Mouse (Mus musculus) midbrain, embryonic 11.5 days (tissue): Measurements from ENCODE around the gene Blm. TPM values are rescaled to one million over a fixed set of nuclear protein-coding genes. Genes with fewer than 3 reads are reported as not detected.

ENCODE experiments used
- ATAC-seq: fragments of 200-750 bp; cut with Nextera tagmentation; 2 replicates; pipeline ENCODE4 v1.8.0; 2017; ENCODE audit warnings: moderate TSS enrichment, moderate library complexity; ENCODE audit not compliant: low FRiP score
- DNase-seq: peaks from one replicate; pipeline ENCODE4 v3.0.0; 2015; ENCODE audit warnings: low spot score; ENCODE audit errors: missing footprints
- H3K27ac ChIP-seq: fragments of 300-500 bp; sonication (generic); 2 replicates; pipeline ENCODE4 v1.5.1; 2014; ENCODE audit warnings: low read depth, low read length
- H3K27me3 ChIP-seq: fragments of 300-500 bp; sonication (generic); 2 replicates; pipeline ENCODE4 v1.6.1; 2014; ENCODE audit warnings: mild to moderate bottlenecking, low read length, moderate library complexity, mixed read lengths; ENCODE audit not compliant: control insufficient read depth, insufficient read depth
- H3K36me3 ChIP-seq: fragments of 300-500 bp; sonication (generic); 2 replicates; pipeline ENCODE4 v1.6.1; 2014; ENCODE audit warnings: mild to moderate bottlenecking, low read length, moderate library complexity, mixed read lengths; ENCODE audit not compliant: control insufficient read depth, insufficient read depth
- H3K4me1 ChIP-seq: fragments of 300-500 bp; sonication (generic); 2 replicates; pipeline ENCODE4 v1.6.1; 2014; ENCODE audit warnings: low read length; ENCODE audit not compliant: control insufficient read depth, insufficient read depth
- H3K4me2 ChIP-seq: fragments of 300-500 bp; sonication (generic); 2 replicates; pipeline ENCODE4 v1.6.1; 2014; ENCODE audit warnings: mild to moderate bottlenecking, moderate library complexity
- H3K4me3 ChIP-seq: fragments of 300-500 bp; sonication (generic); 2 replicates; pipeline ENCODE4 v1.5.1; 2014; ENCODE audit warnings: low read depth, low read length
- H3K9ac ChIP-seq: fragments of 300-500 bp; sonication (generic); 2 replicates; pipeline ENCODE4 v1.6.1; 2014; ENCODE audit warnings: low read length
- H3K9me3 ChIP-seq: fragments of 300-500 bp; sonication (generic); 2 replicates; pipeline ENCODE4 v1.6.1; 2016; ENCODE audit warnings: low read length; ENCODE audit not compliant: control insufficient read depth
- WGBS: fragments of 180-500 bp; shearing (Covaris S2); extraction: QIAGEN DNeasy Blood & Tissue Kit; methylation state at CpG from one replicate; pipeline ENCODE4 v1.1.7; 2014; 5-methylcytosine and 5-hydroxymethylcytosine counted together
- polyA plus RNA-seq: library from polyadenylated mRNA; unstranded; fragments of >200 nt; fragmentation: Nextera tagmentation; extraction: Ambion mirVana; gene quantifications from 2 replicates; pipeline ENCODE4 v1.2.1, GENCODE M21; 2014

The Blm gene
- polyA plus RNA-seq, 1 experiment from 2014 or later = 38.1 TPM

DNA sequence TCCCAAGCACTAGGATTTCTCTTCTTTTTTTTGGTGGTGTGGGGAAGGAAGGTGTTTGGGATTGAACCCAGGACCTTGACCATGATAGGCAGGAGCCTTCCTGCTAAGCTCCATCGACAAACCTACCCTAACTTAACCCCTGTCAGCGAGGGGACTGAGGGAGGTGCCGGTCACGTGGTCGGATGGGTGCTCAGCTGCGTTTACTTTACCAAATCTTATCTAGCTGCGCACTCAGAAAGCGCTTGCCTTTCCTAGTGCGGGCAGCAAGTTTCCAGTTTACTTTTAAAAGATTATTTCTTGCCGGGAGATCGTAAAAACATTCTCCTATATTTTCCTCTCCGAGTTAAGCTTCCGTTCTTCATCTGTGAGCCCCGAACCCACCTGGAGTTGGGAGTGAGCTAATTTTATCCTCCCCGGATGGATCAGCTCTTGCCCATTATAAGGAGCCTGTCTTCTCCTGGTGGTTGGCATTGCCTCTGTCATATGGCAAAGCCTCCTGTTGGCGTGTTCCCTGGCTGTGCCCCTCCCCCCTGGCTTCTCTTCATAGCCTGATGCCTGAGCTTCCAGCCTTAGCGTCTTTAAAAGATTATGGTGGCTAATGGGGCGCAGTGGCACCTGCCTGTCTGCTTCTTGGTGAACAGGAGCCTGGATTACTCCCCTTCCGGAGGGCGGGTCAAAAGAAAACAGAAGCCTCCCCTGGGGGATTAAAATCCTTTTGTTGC, 112.0 kb downstream of the Blm start:
- Histone ChIP-seq H3K4me2 (no peak overlapping the region), H3K27ac (no peak overlapping the region; the same call in 1 of the 2 replicates), H3K27me3 (no peaks in the 10 kb centered on the region), H3K9ac (no peak overlapping the region), H3K9me3 (no peaks in the 10 kb centered on the region), H3K4me1 (peaks cover 2% of the 10 kb centered on the region; the same call in 1 of the 2 replicates), H3K36me3 (no peaks in the 10 kb centered on the region), H3K4me3 (no peak overlapping the region)
- WGBS = 25% methylated on average over 20 of the region's 20 CpGs
- DNase-seq (no peak), ATAC-seq (no peak)

DNA sequence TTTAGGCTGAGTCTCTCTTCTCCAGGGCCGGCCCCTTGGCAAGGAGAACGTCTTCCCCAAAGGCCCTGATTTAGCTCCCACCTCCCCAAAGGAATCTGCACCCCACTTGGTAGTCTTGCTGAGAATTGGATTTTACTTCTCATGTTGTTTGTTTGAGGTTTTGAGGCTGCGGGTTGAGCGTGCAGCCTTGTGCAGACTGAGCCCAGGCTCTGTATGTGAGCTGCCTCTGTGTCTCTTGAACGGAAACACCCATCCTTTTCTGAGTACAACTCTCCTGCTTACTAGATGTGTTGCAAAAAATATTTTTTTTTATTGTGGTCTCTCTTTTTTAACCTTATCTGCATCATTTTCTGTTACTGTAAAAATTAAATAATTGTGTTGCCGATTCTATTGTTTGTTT, 113.3 kb downstream of the Blm start:
- Histone ChIP-seq H3K9me3 (no peaks in the 10 kb centered on the region), H3K4me1 (peaks cover 2% of the 10 kb centered on the region; the same call in 1 of the 2 replicates), H3K9ac (no peak overlapping the region), H3K27me3 (no peaks in the 10 kb centered on the region), H3K4me3 (no peak overlapping the region), H3K36me3 (no peaks in the 10 kb centered on the region), H3K4me2 (no peak overlapping the region), H3K27ac (no peak overlapping the region)
- WGBS = 94% methylated on average over 6 of the region's 6 CpGs
- ATAC-seq = no peak
- no peak for DNase-seq

DNA sequence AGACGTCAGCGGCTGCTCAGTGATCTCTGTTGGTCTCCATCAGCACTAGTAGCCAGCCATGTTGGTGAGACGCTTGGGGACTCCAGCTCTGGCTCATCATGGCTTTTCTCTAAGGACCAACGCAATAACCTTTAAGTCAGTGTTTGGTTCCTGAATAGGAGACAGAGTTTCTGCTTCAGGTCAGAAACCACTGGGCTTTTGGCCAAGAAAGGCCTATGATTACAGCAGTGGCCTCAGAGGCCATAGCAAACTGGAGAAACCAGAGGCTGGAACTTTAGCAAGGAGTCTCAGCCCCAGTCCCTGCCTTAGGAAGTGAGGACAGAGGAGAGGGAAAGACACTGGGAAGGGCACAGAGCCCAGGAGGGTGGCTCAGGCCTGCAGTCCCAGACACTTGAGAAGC, 114.3 kb downstream of the Blm start:
- no peaks in the 10 kb centered on the region for H3K9me3 ChIP-seq
- WGBS = 80% methylated on average over 4 of the region's 4 CpGs
- no peak overlapping the region for H3K4me3 ChIP-seq
- peaks cover 2% of the 10 kb centered on the region; the same call in 1 of the 2 replicates for H3K4me1 ChIP-seq
- no peak for ATAC-seq
- no peak overlapping the region for H3K27ac ChIP-seq
- H3K27me3 ChIP-seq = no peaks in the 10 kb centered on the region
- no peaks in the 10 kb centered on the region for H3K36me3 ChIP-seq
- H3K4me2 ChIP-seq = no peak overlapping the region
- H3K9ac ChIP-seq = no peak overlapping the region
- DNase-seq = no peak

DNA sequence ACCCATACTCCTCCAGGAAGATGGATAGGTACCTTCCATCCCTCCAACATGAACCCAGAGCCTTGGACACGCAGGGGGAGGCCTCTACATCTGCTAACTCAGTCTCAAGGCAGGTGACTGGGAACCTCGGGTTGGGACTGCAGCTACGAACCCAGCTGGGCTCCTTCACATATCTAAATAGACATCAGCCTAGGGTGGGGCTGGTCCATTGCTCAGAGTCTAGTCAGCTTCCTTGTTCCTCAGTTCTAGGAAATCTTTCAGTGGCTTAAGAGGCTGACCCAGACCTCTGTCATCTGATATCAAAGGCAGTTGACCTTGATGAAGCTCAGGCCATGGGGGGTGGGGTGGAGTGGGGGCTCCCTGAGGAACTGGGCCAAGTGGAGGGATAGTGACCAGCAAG, 115.6 kb downstream of the Blm start:
- Histone ChIP-seq H3K4me1 (peaks cover 2% of the 10 kb centered on the region; the same call in 1 of the 2 replicates), H3K4me2 (no peak overlapping the region), H3K4me3 (no peak overlapping the region), H3K9me3 (no peaks in the 10 kb centered on the region), H3K27ac (no peak overlapping the region), H3K36me3 (no peaks in the 10 kb centered on the region), H3K9ac (no peak overlapping the region), H3K27me3 (no peaks in the 10 kb centered on the region)
- whole genome bisulfite sequencing = 75% methylated on average over 3 of the region's 3 CpGs
- DNase-seq (no peak), ATAC-seq (no peak)

DNA sequence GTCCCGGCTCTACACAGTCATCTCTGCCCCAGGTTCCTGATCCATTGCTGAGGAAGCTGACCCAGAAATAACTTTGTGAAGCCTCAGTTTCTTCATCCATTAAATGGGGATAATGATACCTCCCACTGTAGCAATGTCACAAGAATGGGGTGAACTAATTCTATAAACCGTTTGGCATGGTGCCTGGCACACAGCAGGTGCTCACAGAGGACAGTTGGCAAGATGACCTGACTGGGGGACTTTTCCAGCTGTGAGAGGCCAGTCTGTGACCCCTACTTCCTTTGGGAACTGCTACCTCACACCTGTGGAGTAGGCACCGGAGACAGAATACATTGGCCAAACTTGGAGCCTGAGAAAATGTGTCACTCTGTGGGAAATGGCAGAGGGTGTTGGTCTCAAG, 116.9 kb downstream of the Blm start:
- Histone ChIP-seq H3K27me3 (no peaks in the 10 kb centered on the region), H3K9me3 (no peaks in the 10 kb centered on the region), H3K4me1 (no peaks in the 10 kb centered on the region; the same call in 1 of the 2 replicates), H3K4me2 (no peak overlapping the region), H3K4me3 (no peak overlapping the region), H3K36me3 (no peaks in the 10 kb centered on the region), H3K9ac (no peak overlapping the region), H3K27ac (no peak overlapping the region)
- ATAC-seq (no peak), DNase-seq (no peak)
- WGBS = 80% methylated on average over 3 of the region's 3 CpGs

DNA sequence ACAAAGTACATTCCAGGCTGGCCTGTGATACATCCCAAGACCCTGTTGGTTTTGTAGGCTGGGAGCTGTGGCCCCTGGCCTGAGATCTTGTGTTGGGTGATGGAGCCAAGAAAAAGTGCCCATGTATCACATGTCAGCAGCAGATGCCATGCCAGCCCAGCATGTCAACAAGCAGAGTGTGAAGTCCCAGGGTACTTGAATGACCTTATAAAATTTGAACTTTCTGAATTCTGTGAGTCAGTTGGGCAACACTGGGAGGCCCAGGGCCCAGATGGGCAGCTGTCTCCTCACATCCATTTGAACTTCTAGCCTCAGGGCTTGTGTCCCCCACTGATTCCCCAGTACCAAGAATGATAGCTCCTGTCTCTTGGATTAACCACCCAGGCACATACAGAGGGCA, 117.3 kb downstream of the Blm start:
- no peak overlapping the region for H3K4me2 ChIP-seq
- no peaks in the 10 kb centered on the region for H3K9me3 ChIP-seq
- no peaks in the 10 kb centered on the region for H3K27me3 ChIP-seq
- ATAC-seq (no peak), DNase-seq (no peak)
- H3K4me1 ChIP-seq = no peaks in the 10 kb centered on the region
- no peak overlapping the region for H3K9ac ChIP-seq
- no peaks in the 10 kb centered on the region for H3K36me3 ChIP-seq
- H3K27ac ChIP-seq = no peak overlapping the region
- no peak overlapping the region for H3K4me3 ChIP-seq

DNA sequence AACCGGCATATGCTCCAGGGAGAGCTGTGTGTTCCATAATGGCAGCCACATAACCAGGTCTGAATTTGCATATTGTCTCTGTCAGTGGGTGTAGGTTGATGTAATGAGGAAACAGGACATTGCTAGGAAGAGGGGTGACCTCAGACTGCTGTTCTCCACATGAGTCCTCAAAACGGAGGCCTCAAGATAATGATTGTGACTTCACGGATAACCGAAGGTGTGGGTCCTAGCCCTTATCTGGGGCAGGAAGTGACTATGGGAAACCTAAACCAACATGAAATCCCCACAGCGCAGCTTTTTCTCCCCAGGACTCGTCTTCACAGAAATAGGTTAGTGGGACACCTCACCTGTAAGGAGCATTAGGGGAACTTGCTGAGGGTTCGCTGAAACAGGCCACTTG, 118.0 kb downstream of the Blm start:
- whole genome bisulfite sequencing = 92% methylated on average over 7 of the region's 7 CpGs
- no peaks in the 10 kb centered on the region for H3K9me3 ChIP-seq
- H3K36me3 ChIP-seq = no peaks in the 10 kb centered on the region
- H3K27ac ChIP-seq = no peak overlapping the region
- H3K9ac ChIP-seq = no peak overlapping the region
- no peak for ATAC-seq
- no peak overlapping the region for H3K4me3 ChIP-seq
- DNase-seq = no peak
- no peaks in the 10 kb centered on the region for H3K27me3 ChIP-seq
- no peak overlapping the region for H3K4me2 ChIP-seq
- H3K4me1 ChIP-seq = no peaks in the 10 kb centered on the region

DNA sequence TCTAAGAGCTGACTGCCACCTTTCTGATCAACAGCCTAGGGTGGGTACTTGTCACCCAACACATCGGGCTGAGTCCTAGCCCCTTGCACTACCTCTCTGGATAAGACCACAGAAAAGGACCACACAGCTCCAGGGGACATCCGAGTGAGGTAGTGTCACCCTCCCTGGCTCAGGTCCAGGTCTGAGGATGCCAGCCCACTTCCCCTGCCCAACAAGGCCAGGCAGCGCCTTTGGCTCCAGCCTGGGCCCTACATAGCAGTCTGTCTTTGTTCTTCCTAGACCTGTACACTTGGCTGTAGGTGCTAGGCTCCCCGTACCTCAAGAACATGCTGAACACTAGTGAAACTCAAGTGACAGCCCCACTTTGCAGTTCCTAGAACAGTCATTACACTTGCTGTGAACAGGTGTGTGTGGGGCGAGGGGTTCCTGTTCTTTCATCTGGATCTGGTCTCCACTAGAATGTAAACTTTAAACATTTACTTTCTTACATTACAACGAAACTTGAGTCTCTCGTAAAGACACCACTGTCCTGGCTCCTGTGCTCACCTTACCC, 120.5 kb downstream of the Blm start:
- no peak overlapping the region for H3K4me2 ChIP-seq
- no peaks in the 10 kb centered on the region for H3K36me3 ChIP-seq
- H3K9me3 ChIP-seq = no peaks in the 10 kb centered on the region
- H3K4me1 ChIP-seq = no peaks in the 10 kb centered on the region
- ATAC-seq (no peak), DNase-seq (no peak)
- no peak overlapping the region for H3K27ac ChIP-seq
- H3K27me3 ChIP-seq = no peaks in the 10 kb centered on the region
- H3K9ac ChIP-seq = no peak overlapping the region
- 87% methylated on average over 7 of the region's 7 CpGs for WGBS
- H3K4me3 ChIP-seq = no peak overlapping the region

DNA sequence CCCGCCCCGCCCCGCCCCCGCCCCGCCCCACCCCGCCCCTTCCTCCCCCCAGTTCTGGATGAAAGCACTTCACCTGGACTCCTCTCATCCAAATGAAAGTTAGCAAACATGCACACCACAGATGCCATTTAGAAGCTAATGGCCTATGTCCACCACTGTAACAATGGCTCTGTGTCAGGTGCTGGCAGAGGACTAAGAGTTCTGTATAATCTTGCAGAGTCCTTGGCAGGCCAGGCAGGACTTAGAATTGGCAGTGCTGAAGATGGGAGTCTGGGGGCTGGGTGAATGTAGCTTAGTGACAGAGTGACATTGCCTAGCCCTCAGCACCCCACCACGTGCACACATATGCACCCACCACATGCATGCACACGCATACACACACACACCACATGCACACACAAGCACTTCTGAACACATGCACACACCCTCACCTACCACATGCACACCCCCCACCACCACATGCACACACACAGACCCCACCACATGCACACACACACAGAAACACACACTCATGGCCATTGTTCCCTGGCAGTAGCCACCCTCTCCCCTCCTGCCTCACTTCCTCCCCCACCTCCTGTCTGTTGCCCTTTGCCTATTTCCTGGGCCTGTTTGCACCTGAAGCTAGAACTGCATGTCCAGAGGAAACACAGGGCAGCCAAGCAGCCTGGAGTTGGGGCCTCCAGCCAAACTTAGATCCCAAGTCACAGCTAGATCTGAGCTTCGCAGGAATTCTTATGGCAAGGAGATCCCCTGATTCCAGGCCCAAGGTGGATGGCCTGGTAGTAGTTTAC, 121.2 kb downstream of the Blm start:
- Histone ChIP-seq H3K4me1 (no peaks in the 10 kb centered on the region), H3K27ac (no peak overlapping the region), H3K9me3 (no peaks in the 10 kb centered on the region), H3K4me3 (no peak overlapping the region), H3K27me3 (no peaks in the 10 kb centered on the region), H3K4me2 (no peak overlapping the region), H3K9ac (no peak overlapping the region), H3K36me3 (no peaks in the 10 kb centered on the region)
- WGBS = 74% methylated on average over 9 of the region's 9 CpGs
- ATAC-seq = no peak
- no peak for DNase-seq
